Mouse (Mus musculus) splenic B cell, adult 2 months (primary cell): ENCODE data around the gene Phactr3.
"Not testable (repeated sequence)": the region's sequence is repeated elsewhere in the genome, so short reads cannot be mapped to it uniquely, and the experiment has no call there.

ENCODE experiments used
- DNase-seq: peaks from one replicate; pipeline ENCODE4 v3.0.0-alpha.2; 2011; ENCODE audit warnings: low read depth, low spot score
- H3K27me3 ChIP-seq: 2 replicates; pipeline ENCODE4 v1.6.1; 2012; ENCODE audit warnings: mild to moderate bottlenecking, low read length, moderate library complexity, mixed read lengths; ENCODE audit not compliant: control insufficient read depth, poor library complexity, insufficient read depth, severe bottlenecking
- H3K36me3 ChIP-seq: 2 replicates; pipeline ENCODE4 v1.6.1; 2012; ENCODE audit warnings: mild to moderate bottlenecking, low read length, moderate library complexity, mixed read lengths; ENCODE audit not compliant: control insufficient read depth, poor library complexity, insufficient read depth, severe bottlenecking

Gene Phactr3

DNA sequence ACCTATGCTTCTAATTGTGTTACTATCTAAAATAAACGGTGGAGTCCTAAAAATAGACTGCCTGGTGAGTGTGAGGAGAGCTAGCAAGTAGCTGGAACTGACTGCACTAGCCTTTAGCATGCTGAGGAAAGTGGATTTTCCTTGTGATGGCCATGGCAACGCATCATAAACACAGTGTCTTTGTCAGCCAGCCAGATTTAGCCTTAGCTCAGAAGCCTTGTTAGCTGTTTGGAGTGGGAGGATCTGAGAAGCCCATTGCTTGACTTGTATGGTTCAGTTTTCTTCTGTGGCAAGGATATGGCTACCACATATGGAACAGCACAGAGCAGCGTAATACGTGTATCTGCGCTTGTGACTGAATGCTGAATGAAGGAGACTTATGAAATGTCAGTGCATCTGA lies 210.8 kb downstream of the Phactr3 start:
- Histone ChIP-seq H3K36me3 (no peaks in the 10 kb centered on the region), H3K27me3 (no peaks in the 10 kb centered on the region)
- DNase-seq: no peak

DNA sequence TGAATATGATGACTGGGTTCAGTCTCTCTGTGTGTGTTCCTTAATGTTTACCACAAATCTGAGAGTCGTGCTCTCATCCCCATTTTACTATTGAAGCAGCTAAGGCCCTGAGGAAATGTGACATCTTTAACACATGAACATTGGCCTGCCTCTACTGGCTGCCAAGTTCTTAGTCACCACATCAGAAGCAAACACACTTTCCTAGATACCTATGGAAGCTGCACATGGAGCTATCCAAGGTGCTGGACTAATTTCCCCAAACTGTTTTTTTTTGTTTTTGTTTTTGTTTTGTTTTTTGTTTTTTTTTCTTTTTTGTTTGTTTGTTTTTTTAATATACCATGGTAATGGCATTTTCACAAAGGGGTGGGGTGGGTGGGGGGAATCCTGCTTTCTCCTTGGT lies 211.2 kb downstream of the Phactr3 start:
- no peak for DNase-seq
- Histone ChIP-seq H3K27me3 (no peaks in the 10 kb centered on the region), H3K36me3 (no peaks in the 10 kb centered on the region)

GRCm38 (mm10) chr2:178337878-178338277 lies 219.1 kb downstream of the Phactr3 start:
- H3K36me3 ChIP-seq: no peaks in the 10 kb centered on the region
- no peaks in the 10 kb centered on the region for H3K27me3 ChIP-seq
- no peak for DNase-seq

- no peaks in the 10 kb centered on the region for H3K36me3 ChIP-seq
- no peak for DNase-seq
Measured at GRCm38 (mm10) chr2:178339044-178339443, 220.3 kb downstream of the Phactr3 start.

GRCm38 (mm10) chr2:178342105-178342504 lies 223.3 kb downstream of the Phactr3 start:
- not testable (repeated sequence) for H3K36me3 ChIP-seq, H3K27me3 ChIP-seq, DNase-seq

More at GRCm38 (mm10) chr2:178339044-178339443, 220.3 kb downstream of the Phactr3 start:
- no peaks in the 10 kb centered on the region for H3K27me3 ChIP-seq

- DNase-seq: no peak
- H3K27me3 ChIP-seq: no peaks in the 10 kb centered on the region
- H3K36me3 ChIP-seq: no peaks in the 10 kb centered on the region
Measured at GRCm38 (mm10) chr2:178342597-178342996, 223.8 kb downstream of the Phactr3 start.
